Mouse (Mus musculus) adrenal gland, postnatal 4 days (tissue): ENCODE measurements around the gene Slc22a3. TPM values are rescaled to one million over a fixed set of nuclear protein-coding genes. Genes with fewer than 3 reads are reported as not detected.

Experiments
- DNase-seq, 2 experiments: peaks; one replicate each; pipeline ENCODE4 v3.0.0; 2021 to 2022; ENCODE audit warnings: low spot score in 2 of 2, mixed read lengths in 2 of 2
- total RNA-seq, 2 experiments: library from RNA; stranded (reverse); gene quantifications; 2 replicates each; pipeline ENCODE4 v1.2.3; 2021

Gene Slc22a3
- total RNA-seq, 2 experiments from 2014 or later: 0.90 to 1.2 TPM

- DNase-seq: no peak
Observed at GRCm38 (mm10) chr17:12412181-12412890, 95.2 kb downstream of the Slc22a3 start.

GRCm38 (mm10) chr17:12409346-12409944 lies 98.1 kb downstream of the Slc22a3 start:
- DNase-seq: no peak

- no peak for DNase-seq
Observed at GRCm38 (mm10) chr17:12403420-12403819, 104.1 kb downstream of the Slc22a3 start.

- no peak for DNase-seq
Observed at GRCm38 (mm10) chr17:12396163-12396677, 111.3 kb downstream of the Slc22a3 start.

- no peak for DNase-seq
Observed at GRCm38 (mm10) chr17:12388239-12388638, 119.3 kb downstream of the Slc22a3 start.

GRCm38 (mm10) chr17:12387781-12388180 lies 119.7 kb downstream of the Slc22a3 start:
- DNase-seq: no peak

- DNase-seq: no peak
Observed at GRCm38 (mm10) chr17:12385049-12385794, 122.3 kb downstream of the Slc22a3 start.

- no peak for DNase-seq
Observed at GRCm38 (mm10) chr17:12382531-12382930, 125.0 kb downstream of the Slc22a3 start.

GRCm38 (mm10) chr17:12381579-12381978 lies 125.9 kb downstream of the Slc22a3 start:
- DNase-seq: no peak

GRCm38 (mm10) chr17:12380287-12380686 lies 127.2 kb downstream of the Slc22a3 start:
- DNase-seq: no peak

- no peak for DNase-seq
Observed at GRCm38 (mm10) chr17:12377981-12378705, 129.4 kb downstream of the Slc22a3 start, which contains the start of gene Plg. Gene Plg, plus strand, starts transcription at chr17:12378608.

GRCm38 (mm10) chr17:12373601-12374144 lies 133.8 kb downstream of the Slc22a3 start:
- no peak for DNase-seq

- peak; percentile 33 to 38 for DNase-seq
Observed at GRCm38 (mm10) chr17:12372021-12372420, 135.5 kb downstream of the Slc22a3 start.

- no peak for DNase-seq
Observed at GRCm38 (mm10) chr17:12371310-12371925, 136.1 kb downstream of the Slc22a3 start.

GRCm38 (mm10) chr17:12370289-12370688 lies 137.2 kb downstream of the Slc22a3 start:
- no peak for DNase-seq

GRCm38 (mm10) chr17:12369393-12369792 lies 138.1 kb downstream of the Slc22a3 start:
- DNase-seq: no peak
